Mouse (Mus musculus) cerebellum, adult 9-11 months (tissue): ENCODE measurements around the gene Mgll.

Experiments
- DNase-seq: peaks from one replicate; pipeline ENCODE4 v3.0.0; 2022

Mgll gene

DNA sequence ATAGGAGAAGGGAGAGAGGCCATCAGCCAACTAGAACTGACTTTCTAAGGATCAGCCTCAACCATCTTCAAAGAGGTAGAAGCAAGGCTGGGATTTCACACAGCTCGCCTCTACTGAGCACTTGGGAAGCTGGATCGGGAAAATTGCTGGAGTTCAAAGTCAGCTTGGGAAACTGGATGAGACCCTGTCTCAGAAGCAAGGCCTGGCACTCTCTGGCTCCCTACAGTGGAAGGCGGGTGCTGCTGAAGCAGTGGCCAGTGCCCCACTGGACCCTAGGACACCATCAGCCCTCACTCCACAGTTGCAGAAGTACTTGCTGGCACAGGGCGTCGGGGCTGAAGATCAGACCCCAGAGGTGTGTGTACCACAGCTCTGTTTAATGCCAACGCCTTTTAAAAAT is 133.6 kb downstream of the Mgll start:
- DNase-seq = peak; percentile 52

GRCm38 (mm10) chr6:88858341-88858740 is 134.1 kb downstream of the Mgll start:
- peak; percentile 44 for DNase-seq

DNA sequence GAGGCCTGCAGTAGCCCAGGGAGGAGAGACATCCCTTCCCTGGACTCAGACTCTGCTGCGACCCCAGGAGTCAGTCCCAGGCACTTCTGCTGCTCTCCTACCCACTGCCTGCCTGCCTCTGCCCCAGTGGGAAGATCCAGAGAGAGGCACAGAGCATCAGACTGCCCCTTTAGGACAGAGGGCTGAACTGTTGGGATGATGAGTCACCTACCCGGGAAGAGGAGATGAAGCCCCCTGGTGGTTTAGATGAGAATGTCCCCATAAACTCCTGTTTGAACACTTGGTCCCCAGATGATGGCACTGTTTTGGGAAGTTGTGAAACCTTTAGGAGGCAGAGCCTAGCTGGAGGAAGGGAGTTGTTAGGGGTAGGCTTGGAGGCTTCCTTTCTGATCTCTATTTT is 136.7 kb downstream of the Mgll start:
- DNase-seq = peak; percentile 54

GRCm38 (mm10) chr6:88865704-88866103 is 141.5 kb downstream of the Mgll start:
- no peak for DNase-seq

DNA sequence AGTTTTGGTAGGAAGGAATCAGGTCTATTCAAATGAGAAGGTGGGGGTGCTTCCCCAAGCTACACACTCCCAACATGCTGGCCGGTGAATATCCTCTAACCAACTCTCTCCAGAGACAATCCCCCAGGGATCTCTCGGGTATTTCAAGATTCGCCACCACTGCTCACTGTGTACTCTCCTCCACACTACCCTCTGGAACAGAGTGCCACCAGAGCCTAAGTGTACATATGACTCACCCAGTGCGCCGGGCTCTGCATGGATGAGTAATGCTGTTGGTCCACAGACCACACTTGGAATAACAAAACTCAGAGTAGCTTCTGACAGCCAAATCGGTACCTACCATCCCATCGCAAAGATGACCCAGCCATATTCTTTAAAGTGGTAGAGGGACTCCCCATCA is 145.2 kb downstream of the Mgll start:
- DNase-seq = no peak

DNA sequence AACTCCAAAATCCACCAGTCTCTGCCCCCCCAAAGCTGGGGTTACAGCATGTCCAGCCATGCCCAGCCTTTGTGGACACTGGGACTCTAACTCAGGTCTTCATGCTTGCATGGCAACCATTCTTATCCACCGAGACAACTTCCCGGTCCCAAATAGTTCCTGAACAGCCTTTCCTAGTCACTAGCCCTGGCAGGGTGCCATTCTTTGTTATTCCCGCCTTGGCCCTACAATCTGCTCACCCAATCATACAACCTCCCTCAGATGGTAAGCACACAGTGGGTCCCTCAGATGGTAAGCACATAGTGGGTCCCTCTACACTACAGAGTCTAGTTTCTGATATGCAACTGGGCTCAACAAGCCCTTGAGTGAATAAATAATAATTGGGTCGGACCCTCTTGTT is 146.4 kb downstream of the Mgll start:
- peak; percentile 62 for DNase-seq

- DNase-seq = peak; percentile 71
These were observed 147.3 kb downstream of the Mgll start for GRCm38 (mm10) chr6:88871546-88871945.

GRCm38 (mm10) chr6:88872811-88873210 is 148.6 kb downstream of the Mgll start:
- DNase-seq = peak; percentile 54

- peak; percentile 71 for DNase-seq
These were observed 150.0 kb downstream of the Mgll start for GRCm38 (mm10) chr6:88873965-88874867.

DNA sequence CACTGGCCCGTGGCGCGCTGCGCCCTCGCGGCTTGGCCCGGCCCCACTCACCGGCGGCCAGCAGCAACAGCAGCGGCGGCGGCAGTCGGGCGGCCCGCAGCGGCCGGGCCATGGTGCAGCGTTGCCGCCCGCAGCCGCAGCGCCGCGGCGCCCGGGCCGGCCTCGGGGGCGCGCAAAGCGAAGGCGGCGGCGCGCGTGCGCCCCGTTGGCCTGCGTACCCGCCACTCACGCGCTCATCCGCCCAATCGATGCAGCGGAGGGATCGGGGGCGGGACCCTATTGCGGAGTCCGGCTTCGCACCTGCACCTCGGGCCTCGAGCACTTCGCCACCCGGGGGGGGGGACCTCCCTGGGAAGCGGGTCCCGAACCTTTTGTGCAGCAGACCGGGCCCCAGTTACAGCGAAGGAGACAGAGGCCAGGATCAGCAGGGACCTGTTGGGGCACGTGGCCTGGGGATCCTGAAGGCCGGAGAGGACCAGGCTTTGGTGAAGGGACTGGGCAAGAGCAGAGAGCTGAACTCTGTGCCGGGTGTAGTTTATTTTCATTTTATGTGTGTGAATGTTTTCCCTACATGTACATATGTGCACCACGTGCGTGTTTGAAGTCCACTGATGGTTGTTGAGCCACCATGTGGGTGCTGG is 150.8 kb downstream of the Mgll start, which contains the start of gene Podxl2:
Gene Podxl2, minus strand, starts transcription at position 177 of the 641 bp plus-strand sequence.
- peak; percentile 89 for DNase-seq
